Mouse (Mus musculus) kidney, postnatal 0 days (tissue): ENCODE data around the gene Pakap. TPM values are rescaled to one million over a fixed set of nuclear protein-coding genes. Genes with fewer than 3 reads are reported as not detected.

Experiments
- ATAC-seq: fragments of 200-750 bp; cut with Nextera tagmentation; replicated peaks from 2 replicates; pipeline ENCODE4 v1.8.0; 2017; ENCODE audit warnings: low read depth, moderate number of reproducible peaks, moderate TSS enrichment, moderate library complexity; ENCODE audit not compliant: low FRiP score
- DNase-seq: peaks from one replicate; pipeline ENCODE4 v3.0.0-alpha.2; 2016; ENCODE audit warnings: low spot score
- H3K27ac ChIP-seq: fragments of 300-500 bp; sonication (generic); 2 replicates; pipeline ENCODE4 v1.5.1; 2014; ENCODE audit warnings: mild to moderate bottlenecking
- H3K27me3 ChIP-seq: fragments of 300-500 bp; sonication (generic); 2 replicates; pipeline ENCODE4 v1.6.1; 2014; ENCODE audit warnings: low read length, mixed read lengths; ENCODE audit not compliant: insufficient read depth
- H3K36me3 ChIP-seq: fragments of 300-500 bp; sonication (generic); 2 replicates; pipeline ENCODE4 v1.6.1; 2014; ENCODE audit warnings: low read length, mixed read lengths; ENCODE audit not compliant: insufficient read depth
- H3K4me1 ChIP-seq: fragments of 300-500 bp; sonication (generic); replicated peaks from 2 replicates; pipeline ENCODE4 v1.6.1; 2014; ENCODE audit warnings: antibody characterized with exemption, low read length, mixed read lengths; ENCODE audit not compliant: insufficient read depth
- H3K4me2 ChIP-seq: fragments of 300-500 bp; sonication (generic); 2 replicates; pipeline ENCODE4 v1.6.1; 2014; ENCODE audit warnings: mild to moderate bottlenecking, low read length, moderate library complexity, mixed read lengths
- H3K4me3 ChIP-seq: fragments of 300-500 bp; sonication (generic); replicated peaks from 2 replicates; pipeline ENCODE4 v1.5.1; 2014; ENCODE audit warnings: low read depth, low read length
- H3K9ac ChIP-seq: fragments of 300-500 bp; sonication (generic); 2 replicates; pipeline ENCODE4 v1.6.1; 2014; ENCODE audit warnings: low read depth, low read length
- H3K9me3 ChIP-seq: fragments of 300-500 bp; sonication (generic); replicated peaks from 2 replicates; pipeline ENCODE4 v1.6.1; 2016; ENCODE audit warnings: low read length, inconsistent platforms, mixed read lengths
- CTCF ChIP-seq: IDR thresholded peaks from 2 replicates; pipeline ENCODE4 v1.5.1; 2016; ENCODE audit warnings: antibody characterized with exemption, low read depth, mild to moderate bottlenecking, moderate library complexity
- WGBS: fragments of 180-500 bp; shearing (Covaris S2); extraction: QIAGEN DNeasy Blood & Tissue Kit; methylation state at CpG from one replicate; pipeline ENCODE4 v1.1.7; 2014; 5-methylcytosine and 5-hydroxymethylcytosine counted together
- polyA plus RNA-seq: library from polyadenylated mRNA; unstranded; fragments of >200 nt; fragmentation: Nextera tagmentation; extraction: Ambion mirVana; gene quantifications from 2 replicates; pipeline ENCODE4 v1.2.1, GENCODE M21; 2015

The Pakap gene
- polyA plus RNA-seq, 1 experiment from 2014 or later, result 11.5 TPM

GRCm38 (mm10) chr4:57656388-57656787 lies 88.4 kb downstream of the Pakap start:
- no peak overlapping the region for H3K9ac ChIP-seq
- no peaks in the 10 kb centered on the region for H3K27me3 ChIP-seq
- ATAC-seq (no peak), DNase-seq (no peak)
- H3K4me2 ChIP-seq, result no peak overlapping the region
- WGBS, result 94% methylated on average over 12 of the region's 12 CpGs
- no peaks in the 10 kb centered on the region for H3K9me3 ChIP-seq
- H3K36me3 ChIP-seq, result no peaks in the 10 kb centered on the region
- H3K4me3 ChIP-seq, result no peak overlapping the region
- no peak for TF ChIP-seq CTCF
- no peak overlapping the region for H3K27ac ChIP-seq
- no peaks in the 10 kb centered on the region for H3K4me1 ChIP-seq

DNA sequence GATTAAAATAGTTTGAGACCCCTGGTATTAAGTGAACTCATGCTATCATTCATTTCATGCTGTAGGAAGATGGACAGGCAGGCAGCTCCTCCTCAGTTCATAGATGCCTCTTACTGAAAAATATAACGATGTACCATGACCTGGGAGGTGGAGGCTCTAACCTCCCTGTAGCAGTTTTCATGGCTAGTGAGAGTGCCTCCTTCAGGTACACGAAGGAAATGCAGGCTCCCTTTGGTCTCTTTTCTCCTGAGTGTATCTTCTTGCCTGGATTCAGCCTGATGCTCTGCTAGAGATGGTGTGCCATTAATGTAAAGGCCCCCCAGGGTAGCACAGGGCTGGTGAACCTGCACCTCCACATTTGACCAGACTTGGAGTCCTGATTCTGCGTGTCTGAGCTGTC lies 88.9 kb downstream of the Pakap start:
- Histone ChIP-seq H3K36me3 (no peaks in the 10 kb centered on the region), H3K4me3 (no peak overlapping the region), H3K27me3 (no peaks in the 10 kb centered on the region), H3K9ac (no peak overlapping the region), H3K4me1 (no peaks in the 10 kb centered on the region), H3K9me3 (no peaks in the 10 kb centered on the region), H3K4me2 (no peak overlapping the region), H3K27ac (no peak overlapping the region)
- TF ChIP-seq CTCF, result no peak
- ATAC-seq (no peak), DNase-seq (no peak)
- WGBS, result 81% methylated on average over 3 of the region's 3 CpGs

GRCm38 (mm10) chr4:57660470-57660869 lies 92.5 kb downstream of the Pakap start:
- WGBS, result 29% methylated on average over 4 of the region's 4 CpGs
- no peak overlapping the region for H3K27ac ChIP-seq
- H3K4me1 ChIP-seq, result no peaks in the 10 kb centered on the region
- no peak for TF ChIP-seq CTCF
- no peaks in the 10 kb centered on the region for H3K36me3 ChIP-seq
- H3K4me3 ChIP-seq, result no peak overlapping the region
- no peaks in the 10 kb centered on the region for H3K9me3 ChIP-seq
- H3K4me2 ChIP-seq, result no peak overlapping the region
- DNase-seq, result no peak
- H3K9ac ChIP-seq, result no peak overlapping the region
- H3K27me3 ChIP-seq, result no peaks in the 10 kb centered on the region
- ATAC-seq, result no peak

DNA sequence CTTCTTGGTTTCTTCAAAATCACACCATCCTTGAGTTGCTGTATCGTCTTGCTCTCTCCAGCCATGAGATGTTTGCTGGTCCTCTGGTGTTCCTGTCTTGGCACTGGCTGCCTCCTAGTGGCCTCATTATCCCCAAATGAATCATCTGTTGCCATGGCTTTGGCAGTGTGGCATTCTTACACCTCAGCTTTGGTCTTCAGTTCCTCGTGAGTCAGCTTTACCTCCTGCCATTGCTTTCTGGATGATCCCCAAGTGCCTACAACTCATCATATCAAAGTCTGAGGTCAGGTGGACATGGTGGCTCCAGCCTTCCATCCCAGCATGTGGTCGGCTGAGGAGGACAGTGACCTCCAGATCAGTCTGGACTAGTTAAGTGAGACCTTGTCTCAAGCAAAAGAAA lies 98.1 kb downstream of the Pakap start:
- Histone ChIP-seq H3K4me1 (no peaks in the 10 kb centered on the region), H3K4me2 (no peak overlapping the region), H3K9ac (no peak overlapping the region), H3K9me3 (no peaks in the 10 kb centered on the region), H3K27me3 (no peaks in the 10 kb centered on the region), H3K36me3 (no peaks in the 10 kb centered on the region), H3K27ac (no peak overlapping the region), H3K4me3 (no peak overlapping the region)
- DNase-seq (no peak), ATAC-seq (no peak)
- 77% methylated on average over 3 of the region's 3 CpGs for WGBS
- peak; percentile 23; the same call in 1 of the 2 replicates for TF ChIP-seq CTCF

- no peak overlapping the region for H3K4me3 ChIP-seq
- H3K27ac ChIP-seq, result no peak overlapping the region
- ATAC-seq (no peak), DNase-seq (peak; percentile 68)
- no peaks in the 10 kb centered on the region for H3K9me3 ChIP-seq
- 0 out of 2 replicates have a peak, but pooled peaks cover 18% of the 10 kb centered on the region for H3K4me1 ChIP-seq
- no peak overlapping the region for H3K4me2 ChIP-seq
- no peaks in the 10 kb centered on the region for H3K27me3 ChIP-seq
- no peaks in the 10 kb centered on the region for H3K36me3 ChIP-seq
- TF ChIP-seq CTCF, result peak; percentile 70
- 52% methylated on average over 7 of the region's 7 CpGs for WGBS
- no peak overlapping the region for H3K9ac ChIP-seq
These were observed 103.0 kb downstream of the Pakap start for GRCm38 (mm10) chr4:57670813-57671469.

DNA sequence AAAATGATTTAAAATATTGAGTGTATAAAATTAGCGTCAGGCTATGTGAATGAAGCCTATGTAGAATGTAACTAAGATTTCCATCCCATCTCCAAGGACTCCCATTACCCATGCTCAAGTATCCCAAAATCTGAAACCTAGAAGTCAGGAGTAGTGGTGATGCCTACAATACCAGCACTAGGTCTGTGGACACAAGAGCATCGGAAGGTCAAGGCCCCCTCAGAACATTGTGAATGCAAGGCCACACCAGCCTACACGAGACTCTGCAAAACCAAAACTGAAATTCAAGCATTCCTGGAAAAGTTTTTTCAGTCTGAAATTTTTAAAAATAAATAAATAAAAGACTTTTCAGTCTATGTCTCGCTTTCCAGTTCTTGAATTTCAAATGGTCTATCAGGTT lies 104.6 kb downstream of the Pakap start:
- no peak for ATAC-seq

More for the DNA sequence above, 104.6 kb downstream of the Pakap start:
- TF ChIP-seq CTCF, result no peak
- 74% methylated on average over 4 of the region's 4 CpGs for WGBS
- H3K36me3 ChIP-seq, result no peaks in the 10 kb centered on the region
- H3K9me3 ChIP-seq, result no peaks in the 10 kb centered on the region
- no peak for DNase-seq
- 0 out of 2 replicates have a peak, but pooled peaks cover 18% of the 10 kb centered on the region for H3K4me1 ChIP-seq
- no peak overlapping the region for H3K4me2 ChIP-seq
- H3K4me3 ChIP-seq, result no peak overlapping the region
- H3K9ac ChIP-seq, result no peak overlapping the region
- H3K27me3 ChIP-seq, result no peaks in the 10 kb centered on the region
- H3K27ac ChIP-seq, result no peak overlapping the region
